Mouse (Mus musculus) E14TG2a.4 (cell line): ENCODE measurements at regions not wholly inside any gene's neighbourhood (a gene's known extent, or its start where the extent isn't known, plus 50 kb on each side); places are given as distances from the start of the nearest gene placed in this dataset.

ENCODE experiments used
- CTCF ChIP-seq: conservative IDR thresholded peaks from 2 replicates; pipeline ENCODE4 v1.5.1; 2014; ENCODE audit warnings: low read length
- NANOG ChIP-seq: IDR thresholded peaks from 2 replicates; pipeline ENCODE4 v1.6.1; 2014; ENCODE audit warnings: borderline replicate concordance, low read length, mixed read lengths
- POU5F1 ChIP-seq: IDR thresholded peaks from 2 replicates; pipeline ENCODE4 v1.6.1; 2014; ENCODE audit warnings: low read length, borderline replicate concordance

- TF ChIP-seq CTCF: no peak
- no peak for TF ChIP-seq NANOG
- no peak for TF ChIP-seq POU5F1
Observed at GRCm38 (mm10) chr4:47578637-47579036, 104.2 kb downstream of the Sec61b start.
